Mouse (Mus musculus) CH12.LX (cell line): ENCODE measurements around the gene Palm2. TPM values are rescaled to one million over a fixed set of nuclear protein-coding genes. Genes with fewer than 3 reads are reported as not detected.

Experiments used
- DNase-seq: peaks from one replicate; pipeline ENCODE4 v3.0.0-alpha.2; 2013; ENCODE audit errors: extremely low read depth
- H3K27ac ChIP-seq: 2 replicates; pipeline ENCODE4 v1.5.1; 2012; ENCODE audit warnings: low read depth, mild to moderate bottlenecking, control low read depth, moderate library complexity; ENCODE audit not compliant: insufficient read depth
- H3K27me3 ChIP-seq: replicated peaks from 2 replicates; pipeline ENCODE3; 2012; ENCODE audit warnings: inconsistent platforms
- H3K36me3 ChIP-seq, 2 experiments: replicated peaks in 1 of 2; 2 replicates each; pipeline versions ENCODE3 to v1.6.1; 2012; ENCODE audit warnings: inconsistent platforms in 1 of 2, low read length in 1 of 2, mild to moderate bottlenecking in 1 of 2, mixed read lengths in 1 of 2, moderate library complexity in 1 of 2; ENCODE audit not compliant: control insufficient read depth in 1 of 2, insufficient read depth in 1 of 2
- H3K4me1 ChIP-seq, 2 experiments: 2 replicates each; pipeline ENCODE4 v1.6.1; 2012; ENCODE audit warnings: inconsistent platforms in 1 of 2, moderate library complexity in 1 of 2; ENCODE audit not compliant: insufficient read depth in 2 of 2, control insufficient read depth in 1 of 2
- H3K4me2 ChIP-seq: 2 replicates; pipeline ENCODE4 v1.6.1; 2012; ENCODE audit warnings: low read depth, mild to moderate bottlenecking, control low read depth; ENCODE audit not compliant: poor library complexity, insufficient read depth, severe bottlenecking
- H3K4me3 ChIP-seq, 3 experiments: fragments of 150-350 bp in 1 of 3; sonication (generic) in 1 of 3; replicated peaks in 1 of 3; 2 replicates each; pipeline versions ENCODE3 to v1.5.1; 2011 to 2012; ENCODE audit warnings: low read depth in 2 of 3, low read length in 2 of 3, mild to moderate bottlenecking in 2 of 3, moderate library complexity in 2 of 3, control low read depth in 1 of 3, improper control_type of control experiment in 1 of 3, inconsistent platforms in 1 of 3, mixed read lengths in 1 of 3; ENCODE audit not compliant: poor library complexity in 1 of 3
- H3K79me2 ChIP-seq: replicated peaks from 2 replicates; pipeline ENCODE4 v1.6.1; 2012; ENCODE audit warnings: mild to moderate bottlenecking, moderate library complexity; ENCODE audit not compliant: control insufficient read depth, poor library complexity, insufficient read depth, severe bottlenecking; ENCODE audit errors: extremely low read depth
- H3K9ac ChIP-seq: 2 replicates; pipeline ENCODE4 v1.6.1; 2012; ENCODE audit warnings: low read depth, mild to moderate bottlenecking, control low read depth, moderate library complexity; ENCODE audit not compliant: insufficient read depth
- H3K9me3 ChIP-seq: replicated peaks from 2 replicates; pipeline ENCODE3; 2012; ENCODE audit warnings: low read length, inconsistent platforms, mixed read lengths
- BHLHE40 ChIP-seq: IDR thresholded peaks from 2 replicates; pipeline ENCODE4 v1.6.1; 2011; ENCODE audit warnings: mild to moderate bottlenecking, low read depth, low read length, improper control_type of control experiment
- CHD1 ChIP-seq: IDR thresholded peaks from 2 replicates; pipeline ENCODE4 v1.6.1; 2012; ENCODE audit warnings: low read depth, low read length, improper control_type of control experiment, inconsistent platforms
- CHD2 ChIP-seq: IDR thresholded peaks from 2 replicates; pipeline ENCODE4 v1.6.1; 2011; ENCODE audit warnings: low read length, improper control_type of control experiment
- CTCF ChIP-seq, 2 experiments: IDR thresholded peaks in 1 of 2; conservative IDR thresholded peaks in 1 of 2; 2 replicates each; pipeline ENCODE4 v1.5.1; 2011 to 2012; ENCODE audit warnings: low read depth in 2 of 2, low read length in 2 of 2, improper control_type of control experiment in 1 of 2, inconsistent platforms in 1 of 2, mild to moderate bottlenecking in 1 of 2, moderate library complexity in 1 of 2
- E2F4 ChIP-seq: IDR thresholded peaks from 2 replicates; pipeline ENCODE4 v1.6.1; 2011; ENCODE audit warnings: low read depth, low read length, improper control_type of control experiment; ENCODE audit not compliant: insufficient replicate concordance
- ELF1 ChIP-seq: IDR thresholded peaks from 2 replicates; pipeline ENCODE4 v1.6.1; 2014; ENCODE audit warnings: low read depth, mild to moderate bottlenecking, inconsistent platforms, low read length, improper control_type of control experiment
- EP300 ChIP-seq: IDR thresholded peaks from 2 replicates; pipeline ENCODE4 v1.6.1; 2011; ENCODE audit warnings: low read length, improper control_type of control experiment
- ETS1 ChIP-seq: conservative IDR thresholded peaks from 2 replicates; pipeline ENCODE4 v1.6.1; 2012; ENCODE audit warnings: low read depth, mild to moderate bottlenecking, inconsistent platforms, low read length, improper control_type of control experiment, moderate library complexity
- GABPA ChIP-seq: IDR thresholded peaks from 2 replicates; pipeline ENCODE4 v1.6.1; 2012; ENCODE audit warnings: low read depth, low read length, improper control_type of control experiment, inconsistent platforms; ENCODE audit not compliant: insufficient replicate concordance
- HCFC1 ChIP-seq: IDR thresholded peaks from 2 replicates; pipeline ENCODE4 v1.6.1; 2012; ENCODE audit warnings: low read depth, mild to moderate bottlenecking, inconsistent platforms, low read length, improper control_type of control experiment
- IRF4 ChIP-seq: IDR thresholded peaks from 2 replicates; pipeline ENCODE4 v1.6.1; 2014; ENCODE audit warnings: low read depth, mild to moderate bottlenecking, inconsistent platforms, low read length, improper control_type of control experiment
- JUN ChIP-seq: IDR thresholded peaks from 2 replicates; pipeline ENCODE4 v1.6.1; 2011; ENCODE audit warnings: low read depth, mild to moderate bottlenecking, low read length, improper control_type of control experiment, moderate library complexity; ENCODE audit not compliant: insufficient read depth
- JUND ChIP-seq: conservative IDR thresholded peaks from 2 replicates; pipeline ENCODE4 v1.6.1; 2011; ENCODE audit warnings: low read depth, low read length, improper control_type of control experiment
- KAT2A ChIP-seq: IDR thresholded peaks from 2 replicates; pipeline ENCODE4 v1.6.1; 2012; ENCODE audit warnings: low read length, improper control_type of control experiment, inconsistent platforms; ENCODE audit not compliant: insufficient replicate concordance
- MAFK ChIP-seq: IDR thresholded peaks from 2 replicates; pipeline ENCODE4 v1.6.1; 2011; ENCODE audit warnings: low read length, improper control_type of control experiment; ENCODE audit not compliant: insufficient replicate concordance
- MAX ChIP-seq: IDR thresholded peaks from 2 replicates; pipeline ENCODE4 v1.6.1; 2011; ENCODE audit warnings: low read length, improper control_type of control experiment
- MAZ ChIP-seq: IDR thresholded peaks from 2 replicates; pipeline ENCODE4 v1.6.1; 2012; ENCODE audit warnings: low read depth, mild to moderate bottlenecking, inconsistent platforms, low read length, improper control_type of control experiment, moderate library complexity
- MEF2A ChIP-seq: IDR thresholded peaks from 2 replicates; pipeline ENCODE4 v1.6.1; 2014; ENCODE audit warnings: low read depth, mild to moderate bottlenecking, inconsistent platforms, low read length, improper control_type of control experiment, borderline replicate concordance
- MXI1 ChIP-seq: IDR thresholded peaks from 2 replicates; pipeline ENCODE4 v1.6.1; 2011; ENCODE audit warnings: mild to moderate bottlenecking, low read depth, low read length, improper control_type of control experiment
- MYC ChIP-seq: IDR thresholded peaks from 2 replicates; pipeline ENCODE4 v1.6.1; 2011; ENCODE audit warnings: low read depth, mild to moderate bottlenecking, improper control_type of control experiment, low read length
- NELFE ChIP-seq: IDR thresholded peaks from 2 replicates; pipeline ENCODE4 v1.6.1; 2011; ENCODE audit warnings: low read depth, low read length, improper control_type of control experiment
- NRF1 ChIP-seq: IDR thresholded peaks from 2 replicates; pipeline ENCODE4 v1.6.1; 2014; ENCODE audit warnings: low read depth, mild to moderate bottlenecking, inconsistent platforms, low read length, improper control_type of control experiment, moderate library complexity
- PAX5 ChIP-seq: IDR thresholded peaks from 2 replicates; pipeline ENCODE4 v1.6.1; 2012; ENCODE audit warnings: low read length, inconsistent platforms, mixed read lengths
- POLR2A ChIP-seq: IDR thresholded peaks from 2 replicates; pipeline ENCODE4 v1.6.1; 2011; ENCODE audit warnings: low read depth, mild to moderate bottlenecking, improper control_type of control experiment, low read length
- POLR2AphosphoS2 ChIP-seq: IDR thresholded peaks from 2 replicates; pipeline ENCODE4 v1.6.1; 2011; ENCODE audit warnings: low read depth, low read length, improper control_type of control experiment
- RAD21 ChIP-seq: IDR thresholded peaks from 2 replicates; pipeline ENCODE4 v1.6.1; 2011; ENCODE audit warnings: low read depth, mild to moderate bottlenecking, low read length, improper control_type of control experiment, moderate library complexity
- RCOR1 ChIP-seq: conservative IDR thresholded peaks from 2 replicates; pipeline ENCODE4 v1.6.1; 2012; ENCODE audit warnings: low read depth, mild to moderate bottlenecking, inconsistent platforms, low read length, improper control_type of control experiment
- SIN3A ChIP-seq: IDR thresholded peaks from 2 replicates; pipeline ENCODE4 v1.6.1; 2012; ENCODE audit warnings: low read length, improper control_type of control experiment, inconsistent platforms
- SMC3 ChIP-seq: IDR thresholded peaks from 2 replicates; pipeline ENCODE4 v1.6.1; 2011; ENCODE audit warnings: low read depth, low read length, improper control_type of control experiment
- TBP ChIP-seq: conservative IDR thresholded peaks from 2 replicates; pipeline ENCODE4 v1.6.1; 2011; ENCODE audit warnings: low read depth, low read length, improper control_type of control experiment
- TCF12 ChIP-seq: IDR thresholded peaks from 2 replicates; pipeline ENCODE4 v1.6.1; 2014; ENCODE audit warnings: low read depth, mild to moderate bottlenecking, inconsistent platforms, low read length, improper control_type of control experiment
- UBTF ChIP-seq: IDR thresholded peaks from 2 replicates; pipeline ENCODE4 v1.6.1; 2012; ENCODE audit warnings: low read depth, mild to moderate bottlenecking, inconsistent platforms, low read length, improper control_type of control experiment, moderate library complexity
- USF1 ChIP-seq: IDR thresholded peaks from 2 replicates; pipeline ENCODE4 v1.6.1; 2014; ENCODE audit warnings: low read depth, mild to moderate bottlenecking, inconsistent platforms, low read length, improper control_type of control experiment
- USF2 ChIP-seq: conservative IDR thresholded peaks from 2 replicates; pipeline ENCODE4 v1.6.1; 2011; ENCODE audit warnings: low read depth, low read length, improper control_type of control experiment
- ZC3H11A ChIP-seq: IDR thresholded peaks from 2 replicates; pipeline ENCODE4 v1.6.1; 2012; ENCODE audit warnings: low read depth, mild to moderate bottlenecking, inconsistent platforms, low read length, improper control_type of control experiment
- ZKSCAN1 ChIP-seq: IDR thresholded peaks from 2 replicates; pipeline ENCODE4 v1.6.1; 2012; ENCODE audit warnings: low read depth, inconsistent platforms, low read length, improper control_type of control experiment, borderline replicate concordance
- ZMIZ1 ChIP-seq: IDR thresholded peaks from 2 replicates; pipeline ENCODE4 v1.6.1; 2012; ENCODE audit warnings: low read depth, mild to moderate bottlenecking, inconsistent platforms, low read length, improper control_type of control experiment
- ZNF384 ChIP-seq: IDR thresholded peaks from 2 replicates; pipeline ENCODE4 v1.6.1; 2012; ENCODE audit warnings: low read depth, low read length, improper control_type of control experiment, inconsistent platforms
- dilution Hi-C: fragments of 300-500 bp; cut with MboI; formaldehyde crosslinking; loops from 2 replicates; pipeline ENCODE4 v1.14.3; 2020; ENCODE audit warnings: low sequenced_read_pairs; ENCODE audit not compliant: extremely low pct_unique_long_range_greater_than_20kb, extremely low pct_ligation_motif_present
- in situ Hi-C: fragments of 300-500 bp; cut with MboI; formaldehyde crosslinking; loops from 3 replicates; pipeline ENCODE4 v1.14.3; 2019; ENCODE audit warnings: low sequenced_read_pairs, low pct_ligation_motif_present, low pct_unique_long_range_greater_than_20kb, mixed read lengths
- polyA plus RNA-seq: library from polyadenylated mRNA; unstranded; fragments of >175 nt; gene quantifications from 2 replicates; pipeline ENCODE4 v1.2.1, GENCODE M21; 2012; ENCODE audit warnings: low read depth; ENCODE audit not compliant: insufficient read length
- total RNA-seq, 2 experiments: library from RNA; depleted of rRNA; stranded (reverse); fragments of 300-350 nt in 1 of 2; fragments of >200 nt in 1 of 2; gene quantifications; 2 replicates each; pipeline ENCODE4 v1.2.3; 2012 to 2014

The Palm2 gene
- total and polyA plus RNA-seq, 3 experiments, result not detected

- in situ Hi-C loops, result no loop called here
- Histone ChIP-seq H3K36me3 (no peaks in the 10 kb centered on the region), H3K79me2 (no peaks in the 10 kb centered on the region), H3K27ac (peak overlapping the region; percentile 74), H3K4me2 (peak overlapping the region; percentile 58; the same call in 1 of the 2 replicates), H3K27me3 (no peaks in the 10 kb centered on the region), H3K9ac (0 out of 2 replicates have a peak overlapping the region, but pooled peaks have one; percentile 23), H3K9me3 (no peaks in the 10 kb centered on the region), H3K4me3 (peak overlapping the region in 2 of 3 experiments; percentile 15 to 20), H3K4me1 (peaks cover 23 to 70% of the 10 kb centered on the region in 2 experiments)
- TF ChIP-seq ZC3H11A, result no peak
- TF ChIP-seq IRF4, result peak; percentile 76; the same call in 1 of the 2 replicates
- TF ChIP-seq CHD1, result no peak
- TF ChIP-seq BHLHE40, result peak; percentile 73
- peak; percentile 58 for TF ChIP-seq HCFC1
- peak; percentile 89 for TF ChIP-seq MAZ
- TF ChIP-seq UBTF, result no peak
- TF ChIP-seq TCF12, result peak; percentile 98
- TF ChIP-seq EP300, result peak; percentile 87
- TF ChIP-seq MXI1, result peak; percentile 42; the same call in 1 of the 2 replicates
- TF ChIP-seq ETS1, result peak; percentile 80; the same call in 1 of the 2 replicates
- TF ChIP-seq NRF1, result peak; percentile 59
- no peak; the same call in 1 of the 2 replicates for TF ChIP-seq SIN3A
- TF ChIP-seq RCOR1, result no peak; the same call in 1 of the 2 replicates
- TF ChIP-seq MEF2A, result peak; percentile 87
- TF ChIP-seq ZKSCAN1, result peak; percentile 67
- TF ChIP-seq ZMIZ1, result no peak; the same call in 1 of the 2 replicates
- TF ChIP-seq POLR2AphosphoS2, result 0 out of 2 replicates have a peak, but pooled peaks have one; percentile 40
- peak; percentile 59 for TF ChIP-seq NELFE
- TF ChIP-seq JUND, result peak; percentile 19; the same call in 1 of the 2 replicates
- 0 out of 2 replicates have a peak, but pooled peaks have one; percentile 53 for TF ChIP-seq TBP
- TF ChIP-seq GABPA, result no peak
- TF ChIP-seq USF2, result no peak
- peak; percentile 76 for TF ChIP-seq ELF1
- 0 out of 2 replicates have a peak, but pooled peaks have one; percentile 61 for TF ChIP-seq MYC
- TF ChIP-seq SMC3, result peak; percentile 25
- no peak for TF ChIP-seq ZNF384
- TF ChIP-seq CTCF (conservative IDR thresholded peaks at IDR 0.05 in 1 of 2, IDR thresholded peaks at IDR 0.05 in 1 of 2; ENCODE audit: low read depth in 2 of 2, low read length in 2 of 2), result no peak
- TF ChIP-seq USF1, result no peak
- no peak for TF ChIP-seq E2F4
- peak; percentile 41; the same call in 1 of the 2 replicates for TF ChIP-seq MAX
- no peak; the same call in 1 of the 2 replicates for TF ChIP-seq RAD21
- no peak for TF ChIP-seq JUN
- TF ChIP-seq MAFK, result no peak
- TF ChIP-seq CHD2, result peak; percentile 70
- TF ChIP-seq POLR2A, result peak; percentile 67
- TF ChIP-seq PAX5, result 0 out of 2 replicates have a peak, but pooled peaks have one; percentile 48
- TF ChIP-seq KAT2A, result no peak
- dilution Hi-C loops, result no loop called here
- DNase-seq, result peak; percentile 91
Observed at GRCm38 (mm10) chr4:57681511-57681910, 247.5 kb downstream of the Palm2 start.
